Comparison of ENCODE assay signal across 21 mouse cellular contexts in genomic region chr7:66008161-66008891, GRCm38 (mm10). TPM values are rescaled to one million over a fixed set of nuclear protein-coding genes. Genes with fewer than 3 reads are reported as not detected.
DNase-seq lines count a peak whose midpoint lies in the region; ATAC-seq lines count a peak whose summit lies in the region.
"Had no signal": no experiment of that assay in that cellular context is flagged by ENCODE, and none has a peak within 500 bp of the region (broad histone marks: within the 10 kb centered on the region; RNA-seq: fewer than 3 reads in every experiment).

No protein-coding gene starts in this region.

- H3K27me3 ChIP-seq in embryonic facial prominence, embryonic 13.5 days, result peaks cover 6% of the 10 kb centered on the region
- H3K27me3 ChIP-seq in embryonic facial prominence, embryonic 10.5 days (replicated peaks; ENCODE audit: low read depth, poor library complexity, severe bottlenecking), result no peaks in the 10 kb centered on the region
- H3K27me3 ChIP-seq: forebrain, embryonic 13.5 days; neural tube, embryonic 13.5 days had no signal

- DNase-seq in embryonic facial prominence, embryonic 10.5 days (ENCODE audit: low spot score), result no peak
- DNase-seq in layer of hippocampus, adult 9-11 months, result peak; percentile 32
- DNase-seq in layer of hippocampus, postnatal 10 days (ENCODE audit: low spot score in 2 of 2), result no peak
- peak; percentile 90 for DNase-seq in cerebellum, adult 11 months
- DNase-seq in cerebellum, postnatal 14 days, result peak; percentile 84 to 93
- DNase-seq in heart, adult 8-10 months (ENCODE audit: low spot score), result no peak
- DNase-seq in thymus, postnatal 4 days, result no peak
- DNase-seq: adrenal gland, adult 2 months; heart, adult 11 months; heart, postnatal 4 days; kidney, adult 9 months; liver; liver, postnatal 0 days had no signal

- H3K4me2 ChIP-seq in embryonic facial prominence, embryonic 13.5 days, result peak overlapping the region; percentile 35
- H3K4me2 ChIP-seq: forebrain, embryonic 13.5 days; neural tube, embryonic 13.5 days had no signal

- H3K27ac ChIP-seq in embryonic facial prominence, embryonic 13.5 days, result peak overlapping the region; percentile 51; the same call in 1 of the 2 replicates
- no peak overlapping the region for H3K27ac ChIP-seq in embryonic facial prominence, embryonic 10.5 days (replicated peaks)
- H3K27ac ChIP-seq: forebrain, embryonic 13.5 days; neural tube, embryonic 13.5 days had no signal

- H3K36me3 ChIP-seq in embryonic facial prominence, embryonic 13.5 days, result no peaks in the 10 kb centered on the region
- no peaks in the 10 kb centered on the region for H3K36me3 ChIP-seq in embryonic facial prominence, embryonic 10.5 days (replicated peaks)
- H3K36me3 ChIP-seq: neural tube, embryonic 13.5 days had no signal

- H3K4me3 ChIP-seq in embryonic facial prominence, embryonic 13.5 days, result no peak overlapping the region
- no peak overlapping the region for H3K4me3 ChIP-seq in embryonic facial prominence, embryonic 10.5 days
- H3K4me3 ChIP-seq: forebrain, embryonic 13.5 days; neural tube, embryonic 13.5 days had no signal

- H3K9me3 ChIP-seq in embryonic facial prominence, embryonic 13.5 days, result no peaks in the 10 kb centered on the region
- H3K9me3 ChIP-seq in embryonic facial prominence, embryonic 10.5 days, result no peaks in the 10 kb centered on the region
- H3K9me3 ChIP-seq: forebrain, embryonic 13.5 days; neural tube, embryonic 13.5 days had no signal

- no peak for ATAC-seq in embryonic facial prominence, embryonic 13.5 days (ENCODE audit: insufficient number of reproducible peaks, insufficient read depth, low FRiP score, low TSS enrichment, low read depth)
- ATAC-seq: forebrain, embryonic 13.5 days; liver, postnatal 0 days had no signal

- no peak overlapping the region for H3K9ac ChIP-seq in embryonic facial prominence, embryonic 13.5 days
- H3K9ac ChIP-seq: forebrain, embryonic 13.5 days; liver, postnatal 0 days; neural tube, embryonic 13.5 days had no signal

- H3K4me1 ChIP-seq in embryonic facial prominence, embryonic 13.5 days, result peaks cover 44% of the 10 kb centered on the region
- H3K4me1 ChIP-seq in embryonic facial prominence, embryonic 10.5 days, result peaks cover 14% of the 10 kb centered on the region
- H3K4me1 ChIP-seq: forebrain, embryonic 13.5 days had no signal

- WGBS in embryonic facial prominence, embryonic 13.5 days, result 60% methylated on average over 11 of the region's 11 CpGs
- 90% methylated on average over 11 of the region's 11 CpGs for whole genome bisulfite sequencing in embryonic facial prominence, embryonic 10.5 days

RNA-seq across cellular contexts. Expression of gene Gm45213, which starts 35.1 kb away (rescaled TPM):
- polyA plus RNA-seq in embryonic facial prominence, embryonic 13.5 days (2015; fragmentation: Nextera tagmentation; extraction: Ambion mirVana), result not detected in 2 replicates
- polyA plus RNA-seq in embryonic facial prominence, embryonic 10.5 days (2016; fragmentation: Nextera tagmentation; extraction: Ambion mirVana), result not detected in 2 replicates
- not detected for total RNA-seq in layer of hippocampus, postnatal 10 days (2021)
- not detected for total RNA-seq in heart, adult 8-10 months (2022)
- total RNA-seq: adrenal gland, adult 2 months; heart, postnatal 4 days; left cerebral cortex, postnatal 25 days; megakaryocyte-erythroid progenitor cell, adult 5-6 weeks had no signal
- polyA plus RNA-seq: adrenal gland, adult 2 months; forebrain, embryonic 13.5 days; heart, embryonic 14.5 days; large intestine, adult 2 months; liver, postnatal 0 days; neural tube, embryonic 13.5 days; testis, adult 2 months had no signal

RNA-seq across cellular contexts. Expression of gene Snrpa1, which starts 50.5 kb away (rescaled TPM):
- polyA plus RNA-seq in embryonic facial prominence, embryonic 13.5 days (2015; fragmentation: Nextera tagmentation; extraction: Ambion mirVana), result 179 and 209 TPM in 2 replicates
- polyA plus RNA-seq in embryonic facial prominence, embryonic 10.5 days (2016; fragmentation: Nextera tagmentation; extraction: Ambion mirVana), result 273 and 281 TPM in 2 replicates
- 10 to 100 TPM; 41.9 to 50.3 TPM for total RNA-seq in layer of hippocampus, postnatal 10 days (2021)
- 10 to 100 TPM; 18.3 to 24.1 (median 20.7) TPM for total RNA-seq in heart, adult 8-10 months (2022)

Comparison
In these comparisons a context has a peak if more than half of its experiments do, and no peak if none do; other contexts are left out.
1. DNase-seq: peak in layer of hippocampus, adult 9-11 months (single experiment), cerebellum, adult 11 months (single experiment) and cerebellum, postnatal 14 days (2 of 2); none in embryonic facial prominence, embryonic 10.5 days (single experiment), layer of hippocampus, postnatal 10 days (0 of 2), heart, adult 8-10 months (single experiment) and thymus, postnatal 4 days (single experiment).